Mouse (Mus musculus) kidney, postnatal 36 days (tissue): Measurements from ENCODE around the gene Tmem59.

ENCODE experiments used
- DNase-seq, 2 experiments: peaks; one replicate each; pipeline ENCODE4 v3.0.0; 2021 to 2022; ENCODE audit warnings: mixed read lengths in 2 of 2

The Tmem59 gene

GRCm38 (mm10) chr4:107243365-107244333 is 65.5 kb downstream of the Tmem59 start:
- DNase-seq: no peak

DNA sequence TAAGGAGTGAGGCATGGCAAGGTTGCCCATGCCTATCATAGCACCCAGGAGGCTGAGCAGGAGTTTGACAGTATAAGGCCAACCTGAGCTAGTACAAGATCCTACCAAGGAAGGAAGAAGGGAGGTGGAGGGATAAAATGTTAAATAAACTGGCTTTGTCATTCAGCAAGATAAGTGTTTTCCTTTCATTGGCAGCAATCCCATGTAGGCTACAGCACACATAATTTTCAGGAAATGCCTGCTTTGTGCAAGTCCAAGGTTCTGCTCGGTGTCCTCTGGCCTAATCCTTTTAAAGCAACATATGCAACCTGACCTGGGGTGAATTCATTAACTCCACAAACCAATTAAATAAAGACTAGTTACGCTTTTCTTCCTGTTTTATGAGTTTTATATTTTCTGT is 67.2 kb downstream of the Tmem59 start:
- peak in 1 of 2 experiments; percentile 51 for DNase-seq

DNA sequence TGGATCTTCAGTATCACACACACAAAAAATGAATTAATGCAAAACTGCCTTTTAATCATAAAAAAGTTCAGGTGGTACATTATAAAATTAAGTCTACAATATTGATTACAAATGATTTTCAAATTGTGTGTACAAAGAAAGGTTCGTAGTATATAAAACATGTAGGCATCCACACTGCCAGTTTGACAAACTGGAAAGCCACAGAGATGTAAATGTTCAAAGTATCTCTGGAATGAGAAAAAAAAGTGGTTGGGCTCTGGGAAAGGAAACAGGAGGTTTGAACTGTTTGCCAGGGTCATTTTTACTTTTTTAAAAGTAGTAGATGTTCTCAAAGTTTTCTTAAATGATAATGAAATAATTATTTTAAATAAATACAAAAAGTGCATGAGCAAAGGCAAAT is 67.8 kb downstream of the Tmem59 start:
- no peak for DNase-seq

GRCm38 (mm10) chr4:107247110-107247509 is 68.9 kb downstream of the Tmem59 start:
- no peak for DNase-seq

GRCm38 (mm10) chr4:107248061-107248460 is 69.9 kb downstream of the Tmem59 start:
- DNase-seq: no peak

- no peak for DNase-seq
Observed at GRCm38 (mm10) chr4:107249471-107249870, 71.3 kb downstream of the Tmem59 start.

DNA sequence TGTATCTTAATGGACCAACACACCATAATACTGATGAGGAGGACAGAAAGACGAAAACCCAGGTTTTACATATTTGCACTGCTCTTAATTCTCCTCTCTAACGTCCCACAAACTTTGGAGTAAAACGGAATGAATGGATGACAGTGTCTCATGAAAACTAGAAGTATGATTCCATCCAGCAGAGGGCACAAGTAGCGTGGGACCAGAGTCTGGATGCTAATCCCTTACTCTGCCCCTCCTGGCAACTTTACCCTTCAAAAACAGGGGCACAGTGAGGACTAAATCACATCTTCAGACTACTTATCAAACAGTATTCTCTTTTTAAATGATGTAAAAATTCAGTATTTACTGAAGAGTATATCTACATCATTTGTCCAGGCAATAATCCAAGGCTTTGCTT is 72.3 kb downstream of the Tmem59 start:
- DNase-seq: peak; percentile 59 to 67
